Mouse (Mus musculus) stomach, embryonic 16.5 days (tissue): ENCODE results near the gene Msrb2. TPM values are rescaled to one million over a fixed set of nuclear protein-coding genes. Genes with fewer than 3 reads are reported as not detected.

Experiments
- ATAC-seq: fragments of 200-750 bp; cut with Nextera tagmentation; 2 replicates; pipeline ENCODE4 v1.8.0; 2017; ENCODE audit warnings: moderate number of reproducible peaks, moderate TSS enrichment; ENCODE audit not compliant: insufficient read depth, low FRiP score
- H3K27ac ChIP-seq: fragments of 300-500 bp; sonication (generic); 2 replicates; pipeline ENCODE4 v1.5.1; 2014; ENCODE audit warnings: low read length
- H3K27me3 ChIP-seq: fragments of 300-500 bp; sonication (generic); 2 replicates; pipeline ENCODE4 v1.6.1; 2014; ENCODE audit warnings: low read length, control low read depth, mixed read lengths; ENCODE audit not compliant: control insufficient read depth, insufficient read depth
- H3K36me3 ChIP-seq: fragments of 300-500 bp; sonication (generic); 2 replicates; pipeline ENCODE4 v1.6.1; 2014; ENCODE audit warnings: low read length; ENCODE audit not compliant: control insufficient read depth, insufficient read depth
- H3K4me1 ChIP-seq: fragments of 300-500 bp; sonication (generic); 2 replicates; pipeline ENCODE4 v1.6.1; 2014; ENCODE audit warnings: low read length, control low read depth, mixed read lengths; ENCODE audit not compliant: control insufficient read depth, insufficient read depth
- H3K4me2 ChIP-seq: fragments of 300-500 bp; sonication (generic); 2 replicates; pipeline ENCODE4 v1.6.1; 2014; ENCODE audit warnings: low read depth, low read length, mixed read lengths
- H3K4me3 ChIP-seq: fragments of 300-500 bp; sonication (generic); replicated peaks from 2 replicates; pipeline ENCODE4 v1.5.1; 2014; ENCODE audit warnings: mild to moderate bottlenecking, low read length
- H3K9ac ChIP-seq: fragments of 300-500 bp; sonication (generic); 2 replicates; pipeline ENCODE4 v1.6.1; 2014; ENCODE audit warnings: low read length
- H3K9me3 ChIP-seq: fragments of 300-500 bp; sonication (generic); replicated peaks from 2 replicates; pipeline ENCODE4 v1.6.1; 2016; ENCODE audit warnings: low read length, control low read depth; ENCODE audit not compliant: control insufficient read depth
- WGBS: fragments of 180-500 bp; shearing (Covaris S2); extraction: QIAGEN DNeasy Blood & Tissue Kit; methylation state at CpG from one replicate; pipeline ENCODE4 v1.1.7; 2014; 5-methylcytosine and 5-hydroxymethylcytosine counted together
- polyA plus RNA-seq: library from polyadenylated mRNA; unstranded; fragments of >200 nt; fragmentation: Nextera tagmentation; extraction: Ambion mirVana; gene quantifications from 2 replicates; pipeline ENCODE4 v1.2.1, GENCODE M21; 2015

Msrb2 gene
- polyA plus RNA-seq: 22.9 and 24.4 TPM in 2 replicates

DNA sequence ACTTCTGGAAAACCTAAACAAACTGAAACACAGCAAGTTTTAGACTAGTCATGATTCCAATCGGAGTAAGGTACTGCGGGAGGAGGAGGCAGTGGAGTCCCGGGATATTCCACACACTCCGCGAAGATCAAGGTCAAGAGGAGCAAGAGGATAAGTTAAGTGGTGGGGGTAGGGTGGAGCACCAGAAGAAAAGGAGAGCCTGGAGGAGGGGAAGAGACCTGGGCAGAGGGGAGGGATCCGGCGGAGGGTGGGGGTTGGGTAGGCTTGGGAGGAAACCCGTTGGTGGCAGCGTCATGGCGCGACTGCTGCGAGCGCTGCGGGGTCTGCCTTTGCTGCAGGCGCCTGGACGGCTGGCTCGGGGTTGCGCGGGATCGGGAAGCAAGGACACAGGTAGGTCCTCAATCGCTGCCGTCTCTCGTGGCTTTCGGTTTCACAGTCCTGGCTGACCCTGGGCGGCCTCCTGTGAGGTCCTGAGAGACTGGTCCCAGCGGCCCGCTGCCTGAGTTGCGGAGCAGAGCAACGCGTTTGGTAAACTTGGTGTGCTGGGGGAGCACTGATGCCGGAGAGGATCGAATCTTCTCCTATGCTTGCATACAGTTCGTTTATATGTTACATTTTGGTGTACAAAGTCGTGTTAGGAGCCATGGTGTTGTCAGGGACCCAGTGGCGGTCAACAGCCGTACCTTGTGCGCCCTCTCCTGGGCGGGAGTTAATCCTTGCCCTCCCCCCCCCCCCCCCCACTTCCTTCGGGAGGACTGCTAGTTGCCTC lies at the start of gene Msrb2:
TSS of gene Msrb2 (plus strand) at position 51 of the 769 bp plus-strand sequence.
- Histone ChIP-seq H3K27me3 (no peaks in the 10 kb centered on the region), H3K27ac (peak within 1 kb of the TSS; percentile 78), H3K9me3 (no peaks in the 10 kb centered on the region), H3K4me2 (peak within 1 kb of the TSS; percentile 70), H3K36me3 (no peaks in the 10 kb centered on the region), H3K4me1 (no peaks in the 10 kb centered on the region), H3K4me3 (peak within 1 kb of the TSS; percentile 84), H3K9ac (peak within 1 kb of the TSS; percentile 89)
- 1% methylated on average over 39 of the region's 39 CpGs for WGBS
- ATAC-seq: peak; percentile 89

DNA sequence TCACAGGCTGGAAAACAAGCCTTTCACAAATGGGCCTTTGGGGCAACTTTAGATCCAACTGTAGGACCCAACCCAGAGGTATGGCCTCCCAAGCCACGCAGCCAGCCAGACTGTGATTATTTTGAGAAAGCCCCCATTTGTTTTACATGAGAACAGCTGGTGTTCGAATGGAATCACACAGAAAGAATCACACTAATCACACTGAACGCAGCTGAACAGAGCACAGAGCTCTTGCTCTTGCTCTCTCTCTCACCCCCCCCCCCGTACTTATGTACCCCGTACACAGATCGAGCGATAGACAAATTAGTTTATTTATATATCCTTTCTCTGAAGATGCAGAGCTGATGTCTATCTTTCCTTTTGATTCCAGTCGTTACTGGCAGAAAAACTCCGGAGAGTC lies 48.8 kb upstream of the Msrb2 start:
- Histone ChIP-seq H3K27me3 (no peaks in the 10 kb centered on the region), H3K4me1 (no peaks in the 10 kb centered on the region)
- WGBS: 64% methylated on average over 9 of the region's 9 CpGs

GRCm38 (mm10) chr2:19326376-19326775 lies 44.9 kb upstream of the Msrb2 start:
- Histone ChIP-seq H3K27ac (no peak overlapping the region), H3K36me3 (no peaks in the 10 kb centered on the region), H3K9me3 (no peaks in the 10 kb centered on the region), H3K4me3 (no peak overlapping the region), H3K9ac (no peak overlapping the region), H3K4me2 (no peak overlapping the region), H3K4me1 (no peaks in the 10 kb centered on the region), H3K27me3 (no peaks in the 10 kb centered on the region)
- WGBS: 75% methylated on average over 1 of the region's 1 CpGs
- ATAC-seq: no peak

More for the DNA sequence above, 48.8 kb upstream of the Msrb2 start:
- H3K27ac ChIP-seq: no peak overlapping the region
- no peaks in the 10 kb centered on the region for H3K36me3 ChIP-seq
- no peak for ATAC-seq
- no peaks in the 10 kb centered on the region for H3K9me3 ChIP-seq
- H3K4me2 ChIP-seq: no peak overlapping the region
- no peak overlapping the region for H3K4me3 ChIP-seq
- H3K9ac ChIP-seq: no peak overlapping the region

DNA sequence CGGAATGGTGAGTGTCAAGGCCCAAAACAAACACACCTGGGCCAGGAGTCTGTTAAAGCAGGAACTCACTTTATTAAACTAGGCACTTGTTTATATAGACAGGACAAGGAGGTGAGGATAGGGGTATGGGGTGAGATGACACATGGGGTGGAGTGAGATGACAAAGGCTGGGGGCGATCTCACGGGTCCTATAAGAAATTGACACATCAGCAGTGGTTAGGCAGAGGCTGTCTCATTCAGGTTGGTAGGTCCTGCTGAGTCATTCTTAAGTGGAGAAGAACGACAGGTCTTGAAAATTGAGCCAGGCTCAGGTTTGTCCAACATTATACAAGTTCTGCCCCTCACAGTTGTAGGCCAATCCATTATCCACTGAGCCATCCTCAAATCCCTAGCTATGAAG lies 43.4 kb upstream of the Msrb2 start:
- 49% methylated on average over 4 of the region's 4 CpGs for WGBS

DNA sequence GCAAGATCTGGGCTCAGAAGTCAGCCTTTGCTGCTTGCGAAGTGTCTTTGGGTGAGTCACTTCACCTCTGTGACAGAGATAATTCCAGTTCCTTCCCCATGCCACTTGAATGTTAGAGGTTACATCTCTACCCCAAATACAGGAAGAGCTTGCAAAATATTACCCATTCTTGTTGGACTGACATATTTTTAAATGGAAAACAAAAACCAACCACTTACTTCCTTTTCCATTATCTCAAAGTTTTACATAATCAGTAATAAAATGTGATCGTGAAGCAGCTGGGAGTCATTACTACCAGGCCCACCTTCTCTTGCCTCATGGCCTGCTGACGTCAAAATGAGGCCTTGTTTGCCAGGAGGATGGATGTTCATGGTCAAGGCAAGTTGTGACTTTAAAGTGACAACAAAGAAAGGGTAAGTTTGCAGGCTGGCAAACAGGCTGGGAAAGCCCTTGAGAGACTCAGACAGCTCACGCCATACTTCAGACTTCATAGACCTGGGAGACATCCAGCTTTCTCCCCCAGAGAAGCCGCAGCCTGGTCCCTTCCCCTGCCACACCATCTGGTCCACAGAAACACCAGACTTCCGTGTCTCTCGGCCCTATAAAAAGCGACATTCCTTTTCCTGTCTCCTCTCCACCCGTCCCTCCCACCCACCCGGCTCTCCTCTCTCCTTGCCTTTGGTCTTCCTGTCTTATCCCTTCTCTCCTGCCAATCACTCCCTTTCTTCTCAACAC lies 27.2 kb upstream of the Msrb2 start:
- Histone ChIP-seq H3K27ac (peak overlapping the region; percentile 22; the same call in 1 of the 2 replicates), H3K27me3 (no peaks in the 10 kb centered on the region), H3K4me3 (no peak overlapping the region; the same call in 1 of the 2 replicates), H3K9ac (peak overlapping the region; percentile 51; the same call in 1 of the 2 replicates), H3K4me2 (peak overlapping the region; percentile 47), H3K9me3 (no peaks in the 10 kb centered on the region), H3K36me3 (no peaks in the 10 kb centered on the region), H3K4me1 (no peaks in the 10 kb centered on the region)
- 32% methylated on average over 10 of the region's 10 CpGs for WGBS
- ATAC-seq: peak; percentile 49; the same call in 1 of the 2 replicates

More for the DNA sequence above, 43.4 kb upstream of the Msrb2 start:
- Histone ChIP-seq H3K4me2 (no peak overlapping the region), H3K27ac (no peak overlapping the region), H3K4me1 (no peaks in the 10 kb centered on the region), H3K27me3 (no peaks in the 10 kb centered on the region), H3K36me3 (no peaks in the 10 kb centered on the region), H3K4me3 (no peak overlapping the region), H3K9ac (no peak overlapping the region), H3K9me3 (no peaks in the 10 kb centered on the region)
- ATAC-seq: no peak

GRCm38 (mm10) chr2:19344636-19345413 lies 26.4 kb upstream of the Msrb2 start:
- peak; percentile 56; the same call in 1 of the 2 replicates for ATAC-seq
- no peak overlapping the region; the same call in 1 of the 2 replicates for H3K4me3 ChIP-seq
- no peaks in the 10 kb centered on the region for H3K36me3 ChIP-seq
- H3K9me3 ChIP-seq: no peaks in the 10 kb centered on the region
- no peaks in the 10 kb centered on the region for H3K4me1 ChIP-seq
- H3K4me2 ChIP-seq: peak overlapping the region; percentile 47
- H3K9ac ChIP-seq: peak overlapping the region; percentile 51; the same call in 1 of the 2 replicates
- WGBS: 20% methylated on average over 18 of the region's 20 CpGs
- no peaks in the 10 kb centered on the region for H3K27me3 ChIP-seq
- peak overlapping the region; percentile 22; the same call in 1 of the 2 replicates for H3K27ac ChIP-seq

- no peak overlapping the region for H3K4me2 ChIP-seq
- H3K9ac ChIP-seq: no peak overlapping the region
- no peak for ATAC-seq
- no peak overlapping the region for H3K4me3 ChIP-seq
- 73% methylated on average over 5 of the region's 5 CpGs for WGBS
- no peaks in the 10 kb centered on the region for H3K9me3 ChIP-seq
- no peaks in the 10 kb centered on the region for H3K27me3 ChIP-seq
- no peaks in the 10 kb centered on the region for H3K36me3 ChIP-seq
- no peak overlapping the region for H3K27ac ChIP-seq
- H3K4me1 ChIP-seq: no peaks in the 10 kb centered on the region
These were observed 25.8 kb upstream of the Msrb2 start for GRCm38 (mm10) chr2:19345414-19345964.

- H3K9me3 ChIP-seq: no peaks in the 10 kb centered on the region
- H3K27ac ChIP-seq: no peak overlapping the region
- H3K36me3 ChIP-seq: no peaks in the 10 kb centered on the region
- H3K4me3 ChIP-seq: no peak overlapping the region
- no peak overlapping the region for H3K9ac ChIP-seq
- no peaks in the 10 kb centered on the region for H3K27me3 ChIP-seq
- H3K4me1 ChIP-seq: no peaks in the 10 kb centered on the region
- H3K4me2 ChIP-seq: no peak overlapping the region
- no peak for ATAC-seq
- 56% methylated on average over 3 of the region's 3 CpGs for WGBS
These were observed 22.8 kb upstream of the Msrb2 start for GRCm38 (mm10) chr2:19348454-19348853.
